Mouse (Mus musculus) hindbrain, embryonic 11.5 days (tissue): ENCODE measurements around the gene Hs3st3a1. TPM values are rescaled to one million over a fixed set of nuclear protein-coding genes. Genes with fewer than 3 reads are reported as not detected.

ENCODE experiments used
- ATAC-seq: fragments of 200-750 bp; cut with Nextera tagmentation; 2 replicates; pipeline ENCODE4 v1.8.0; 2017; ENCODE audit warnings: mild to moderate bottlenecking, moderate TSS enrichment, moderate library complexity; ENCODE audit not compliant: low FRiP score
- DNase-seq: peaks from one replicate; pipeline ENCODE4 v3.0.0-alpha.2; 2015; ENCODE audit warnings: low spot score
- H3K27ac ChIP-seq: fragments of 300-500 bp; sonication (generic); 2 replicates; pipeline ENCODE4 v1.5.1; 2014; ENCODE audit warnings: mild to moderate bottlenecking, low read depth, low read length
- H3K27me3 ChIP-seq: fragments of 300-500 bp; sonication (generic); 2 replicates; pipeline ENCODE4 v1.6.1; 2014; ENCODE audit warnings: mild to moderate bottlenecking, low read length, moderate library complexity, mixed read lengths; ENCODE audit not compliant: control insufficient read depth, insufficient read depth
- H3K36me3 ChIP-seq: fragments of 300-500 bp; sonication (generic); 2 replicates; pipeline ENCODE4 v1.6.1; 2014; ENCODE audit warnings: mild to moderate bottlenecking, low read length, moderate library complexity, mixed read lengths; ENCODE audit not compliant: control insufficient read depth, insufficient read depth
- H3K4me1 ChIP-seq: fragments of 300-500 bp; sonication (generic); replicated peaks from 2 replicates; pipeline ENCODE4 v1.6.1; 2014; ENCODE audit warnings: low read length, mixed read lengths; ENCODE audit not compliant: control insufficient read depth, insufficient read depth
- H3K4me2 ChIP-seq: fragments of 300-500 bp; sonication (generic); replicated peaks from 2 replicates; pipeline ENCODE4 v1.6.1; 2014; ENCODE audit warnings: mild to moderate bottlenecking, low read depth, low read length
- H3K4me3 ChIP-seq: fragments of 300-500 bp; sonication (generic); 2 replicates; pipeline ENCODE4 v1.5.1; 2014; ENCODE audit warnings: low read depth, low read length
- H3K9ac ChIP-seq: fragments of 300-500 bp; sonication (generic); 2 replicates; pipeline ENCODE4 v1.6.1; 2014; ENCODE audit warnings: low read depth, low read length
- H3K9me3 ChIP-seq: fragments of 300-500 bp; sonication (generic); 2 replicates; pipeline ENCODE4 v1.6.1; 2016; ENCODE audit warnings: low read length; ENCODE audit not compliant: control insufficient read depth
- WGBS: fragments of 180-500 bp; shearing (Covaris S2); extraction: QIAGEN DNeasy Blood & Tissue Kit; methylation state at CpG from one replicate; pipeline ENCODE4 v1.1.7; 2014; 5-methylcytosine and 5-hydroxymethylcytosine counted together
- polyA plus RNA-seq: library from polyadenylated mRNA; unstranded; fragments of >200 nt; fragmentation: Nextera tagmentation; extraction: Ambion mirVana; gene quantifications from 2 replicates; pipeline ENCODE4 v1.2.1, GENCODE M21; 2014

Gene Hs3st3a1
- polyA plus RNA-seq, 1 experiment from 2014 or later: 2.0 TPM

- DNase-seq (peak; percentile 36), ATAC-seq (no peak)
- Histone ChIP-seq H3K27ac (no peak overlapping the region), H3K4me2 (no peak overlapping the region), H3K9me3 (no peaks in the 10 kb centered on the region), H3K9ac (no peak overlapping the region), H3K27me3 (no peaks in the 10 kb centered on the region), H3K4me1 (no peaks in the 10 kb centered on the region), H3K36me3 (no peaks in the 10 kb centered on the region), H3K4me3 (no peak overlapping the region)
- WGBS: 23% methylated on average over 7 of the region's 7 CpGs
Measured at GRCm38 (mm10) chr11:64549380-64549779, 114.2 kb downstream of the Hs3st3a1 start.

- H3K27ac ChIP-seq: no peak overlapping the region
- no peak for ATAC-seq
- H3K27me3 ChIP-seq: no peaks in the 10 kb centered on the region
- H3K4me3 ChIP-seq: no peak overlapping the region
- no peaks in the 10 kb centered on the region for H3K9me3 ChIP-seq
- H3K9ac ChIP-seq: no peak overlapping the region
- WGBS: 62% methylated on average over 8 of the region's 8 CpGs
- no peaks in the 10 kb centered on the region for H3K36me3 ChIP-seq
- DNase-seq: no peak
- no peak overlapping the region for H3K4me2 ChIP-seq
- no peaks in the 10 kb centered on the region for H3K4me1 ChIP-seq
Measured at GRCm38 (mm10) chr11:64549955-64550354, 114.8 kb downstream of the Hs3st3a1 start.

- no peaks in the 10 kb centered on the region for H3K27me3 ChIP-seq
- no peak for DNase-seq
- no peaks in the 10 kb centered on the region for H3K4me1 ChIP-seq
- no peaks in the 10 kb centered on the region for H3K9me3 ChIP-seq
- H3K4me2 ChIP-seq: no peak overlapping the region
- H3K4me3 ChIP-seq: no peak overlapping the region
- H3K36me3 ChIP-seq: no peaks in the 10 kb centered on the region
- 85% methylated on average over 2 of the region's 2 CpGs for WGBS
- H3K27ac ChIP-seq: no peak overlapping the region
- no peak for ATAC-seq
- H3K9ac ChIP-seq: no peak overlapping the region
Measured at GRCm38 (mm10) chr11:64558282-64558681, 123.2 kb downstream of the Hs3st3a1 start.

- no peak overlapping the region for H3K9ac ChIP-seq
- no peaks in the 10 kb centered on the region for H3K9me3 ChIP-seq
- H3K27me3 ChIP-seq: no peaks in the 10 kb centered on the region
- DNase-seq: no peak
- WGBS: 83% methylated on average over 1 of the region's 1 CpGs
- no peak overlapping the region for H3K4me3 ChIP-seq
- no peaks in the 10 kb centered on the region for H3K4me1 ChIP-seq
- no peak for ATAC-seq
- no peak overlapping the region for H3K4me2 ChIP-seq
- H3K27ac ChIP-seq: no peak overlapping the region
- no peaks in the 10 kb centered on the region for H3K36me3 ChIP-seq
Measured at GRCm38 (mm10) chr11:64559388-64559787, 124.3 kb downstream of the Hs3st3a1 start.

- ATAC-seq: no peak
- DNase-seq: no peak
- 75% methylated on average over 2 of the region's 2 CpGs for WGBS
- Histone ChIP-seq H3K4me2 (no peak overlapping the region), H3K4me1 (no peaks in the 10 kb centered on the region), H3K9ac (no peak overlapping the region), H3K9me3 (no peaks in the 10 kb centered on the region), H3K4me3 (no peak overlapping the region), H3K36me3 (no peaks in the 10 kb centered on the region), H3K27ac (no peak overlapping the region), H3K27me3 (no peaks in the 10 kb centered on the region)
Measured at GRCm38 (mm10) chr11:64560471-64560870, 125.3 kb downstream of the Hs3st3a1 start.

- no peak overlapping the region for H3K4me2 ChIP-seq
- H3K9me3 ChIP-seq: no peaks in the 10 kb centered on the region
- ATAC-seq (no peak), DNase-seq (no peak)
- no peaks in the 10 kb centered on the region for H3K36me3 ChIP-seq
- no peaks in the 10 kb centered on the region for H3K27me3 ChIP-seq
- H3K4me3 ChIP-seq: no peak overlapping the region
- H3K27ac ChIP-seq: no peak overlapping the region
- no peaks in the 10 kb centered on the region for H3K4me1 ChIP-seq
- H3K9ac ChIP-seq: no peak overlapping the region
- 45% methylated on average over 4 of the region's 4 CpGs for WGBS
Measured at GRCm38 (mm10) chr11:64562771-64563170, 127.6 kb downstream of the Hs3st3a1 start.

Other genes with a start within 250 kb of the Hs3st3a1 start
- gene F930015N05Rik, start 1.3 kb downstream of the Hs3st3a1 start, polyA plus RNA-seq: 0.76 and 1.6 TPM in 2 replicates